Mouse (Mus musculus) gastrocnemius, adult 18-20 months (tissue): Measurements from ENCODE around the gene Gpatch2. TPM values are rescaled to one million over a fixed set of nuclear protein-coding genes. Genes with fewer than 3 reads are reported as not detected.

Experiments
- DNase-seq: peaks from one replicate; pipeline ENCODE4 v3.0.0; 2021; ENCODE audit warnings: low spot score
- total RNA-seq, 2 experiments: library from RNA; stranded (reverse); gene quantifications; 2 replicates each; pipeline ENCODE4 v1.2.3; 2021

Gene Gpatch2
- total RNA-seq, 2 experiments from 2014 or later: 9.2 to 10.8 TPM

DNA sequence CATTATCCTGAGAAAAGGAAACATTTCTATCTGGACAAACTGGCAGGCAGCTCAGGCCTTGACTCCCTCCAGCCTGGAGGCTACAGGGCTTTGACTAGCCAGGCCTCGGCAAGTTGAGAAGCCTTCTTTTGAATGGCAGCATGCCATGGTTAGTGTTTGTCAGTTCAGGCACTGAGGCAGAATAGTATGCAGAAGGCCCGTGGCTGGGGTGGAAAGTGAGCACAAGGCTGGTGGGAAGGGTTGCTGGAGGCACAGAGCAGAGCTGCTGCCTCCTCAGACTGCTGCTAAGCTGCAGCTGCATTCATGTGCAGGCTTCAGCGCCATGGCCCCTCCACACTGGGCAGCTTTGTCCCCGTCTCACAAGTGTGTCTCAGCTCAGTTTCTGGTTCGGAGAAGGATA is 85.3 kb downstream of the Gpatch2 start:
- no peak for DNase-seq

DNA sequence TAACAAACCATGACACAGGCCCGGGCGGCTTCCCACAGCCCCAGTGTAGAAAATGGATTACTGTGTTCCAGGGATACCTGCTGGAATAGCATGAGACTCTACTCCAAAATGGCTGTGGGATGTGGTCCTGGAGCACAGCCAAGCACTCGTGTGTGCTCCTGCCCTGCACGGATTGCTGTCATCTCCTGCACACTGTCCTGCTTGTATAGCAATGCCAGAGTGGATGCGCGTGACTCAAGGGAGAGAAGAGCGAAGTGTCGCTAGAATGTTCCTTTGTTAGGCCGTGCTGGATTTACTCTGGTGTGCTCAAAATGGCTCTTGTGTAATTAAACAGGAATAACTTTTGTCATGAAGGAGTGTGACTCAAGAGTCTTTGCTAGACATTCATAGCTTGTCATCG is 87.9 kb downstream of the Gpatch2 start:
- no peak for DNase-seq

DNA sequence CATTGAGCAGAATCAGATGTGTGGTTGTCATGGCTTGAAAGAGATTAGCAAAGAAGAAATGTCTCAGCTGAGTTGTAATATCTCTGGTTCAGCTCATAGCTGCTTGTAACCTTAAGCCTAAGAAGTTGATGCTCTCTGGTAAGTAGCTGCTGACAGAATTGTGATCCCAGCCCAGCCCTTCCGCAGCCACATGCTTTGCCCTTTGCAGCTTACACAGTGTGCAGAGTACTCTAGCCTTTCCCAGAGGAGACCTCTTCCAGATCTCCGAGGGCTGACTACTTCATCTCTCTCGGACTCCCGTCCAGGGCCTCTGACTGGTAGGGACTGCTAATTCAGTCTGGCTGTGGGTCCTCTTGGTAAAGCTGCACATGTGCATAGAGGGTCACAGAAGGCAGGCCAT is 92.0 kb downstream of the Gpatch2 start:
- no peak for DNase-seq

DNA sequence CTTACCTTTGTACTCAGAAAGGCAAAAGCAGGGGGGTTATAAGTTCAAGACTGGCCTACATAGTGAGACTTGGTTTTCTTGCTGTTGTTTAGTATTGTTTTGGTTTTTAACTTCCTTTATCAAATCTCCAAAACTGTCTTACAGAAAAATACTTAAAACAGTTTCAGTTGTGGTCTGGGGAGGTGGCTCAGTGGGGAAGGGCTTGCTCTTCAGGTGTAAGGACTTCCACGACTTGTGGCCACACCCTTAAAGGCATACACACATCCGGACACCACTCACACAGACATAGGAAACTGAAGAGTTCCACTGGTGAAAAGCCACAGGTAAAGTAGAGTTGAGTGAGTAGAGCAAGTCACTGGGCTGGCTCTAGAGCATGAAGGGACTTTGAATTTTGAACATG is 93.2 kb downstream of the Gpatch2 start:
- no peak for DNase-seq

DNA sequence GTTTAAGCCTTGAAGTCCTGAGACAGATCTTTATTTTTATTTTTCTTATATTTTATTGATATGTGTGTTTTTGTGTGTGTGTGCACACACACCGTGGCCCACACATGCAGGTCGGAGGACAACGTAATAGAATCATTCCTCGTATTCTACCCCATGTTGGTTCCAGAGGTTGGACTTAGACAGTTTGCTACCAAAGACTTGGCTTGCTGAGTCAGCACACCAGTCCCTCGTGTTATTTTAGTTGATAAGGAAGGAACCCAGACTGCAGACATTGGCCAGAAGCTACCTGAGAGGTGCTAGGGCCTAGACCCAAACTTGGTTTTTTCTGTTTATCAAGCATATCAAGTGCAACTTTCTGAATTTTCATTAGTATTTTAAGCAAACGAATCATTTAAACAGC is 95.8 kb downstream of the Gpatch2 start:
- DNase-seq: no peak

DNA sequence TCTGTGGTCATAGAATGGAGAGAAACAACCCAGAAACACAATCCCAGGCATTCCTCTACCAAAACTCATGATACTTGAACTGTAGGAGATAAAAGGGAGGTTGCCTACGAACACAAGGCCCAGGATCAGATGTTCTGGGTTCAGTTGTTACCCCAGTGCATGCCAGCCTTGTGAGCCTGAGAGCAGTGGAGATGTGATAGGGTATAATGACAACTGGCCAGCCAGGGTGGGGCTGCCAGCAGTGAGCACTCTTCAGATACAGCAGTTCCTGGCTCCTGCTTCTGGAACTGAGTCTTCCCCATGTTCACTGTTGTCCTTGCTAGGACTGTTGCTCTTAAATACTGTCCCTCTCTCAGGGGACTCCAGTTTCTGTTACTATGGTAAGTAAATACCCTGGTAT is 98.0 kb downstream of the Gpatch2 start:
- peak; percentile 18 for DNase-seq

DNA sequence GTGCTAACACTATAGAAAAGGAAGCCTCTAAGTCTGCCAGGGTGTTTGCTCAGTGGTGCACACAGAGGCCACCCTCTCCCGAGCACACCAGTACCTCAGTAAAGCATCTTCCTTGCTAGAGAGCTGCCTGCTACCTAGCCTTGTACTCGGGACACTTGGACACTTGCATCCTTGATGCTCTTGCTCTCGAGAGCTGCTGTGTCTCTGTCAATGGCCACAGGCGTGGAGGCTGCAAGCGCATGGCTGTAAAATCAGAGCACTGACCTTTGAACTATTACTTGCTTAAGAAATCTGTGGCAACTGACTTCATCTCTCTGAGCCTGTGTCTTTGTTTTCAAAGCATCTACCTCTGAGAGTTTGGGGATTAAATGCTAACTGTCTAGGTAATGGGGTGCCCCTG is 98.5 kb downstream of the Gpatch2 start:
- DNase-seq: no peak

DNA sequence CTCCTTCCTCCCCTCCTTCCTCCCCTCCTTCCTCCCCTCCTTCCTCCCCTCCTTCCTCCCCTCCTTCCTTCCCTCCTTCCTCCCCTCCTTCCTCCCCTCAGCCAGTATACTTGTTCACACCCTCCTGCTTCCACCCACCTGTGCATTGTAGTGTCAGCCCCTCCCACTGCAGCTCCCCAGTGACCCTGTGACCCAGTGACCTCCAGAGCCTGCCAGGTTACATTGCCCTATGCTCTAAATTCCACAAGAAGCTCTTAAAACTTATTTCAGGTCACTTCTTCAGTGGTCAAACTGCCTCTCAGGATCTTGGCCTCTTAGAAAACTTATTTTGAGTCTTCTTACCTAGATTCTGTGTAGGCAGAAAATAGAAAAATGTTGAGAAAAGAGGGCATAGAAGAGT is 99.2 kb downstream of the Gpatch2 start:
- no peak for DNase-seq

DNA sequence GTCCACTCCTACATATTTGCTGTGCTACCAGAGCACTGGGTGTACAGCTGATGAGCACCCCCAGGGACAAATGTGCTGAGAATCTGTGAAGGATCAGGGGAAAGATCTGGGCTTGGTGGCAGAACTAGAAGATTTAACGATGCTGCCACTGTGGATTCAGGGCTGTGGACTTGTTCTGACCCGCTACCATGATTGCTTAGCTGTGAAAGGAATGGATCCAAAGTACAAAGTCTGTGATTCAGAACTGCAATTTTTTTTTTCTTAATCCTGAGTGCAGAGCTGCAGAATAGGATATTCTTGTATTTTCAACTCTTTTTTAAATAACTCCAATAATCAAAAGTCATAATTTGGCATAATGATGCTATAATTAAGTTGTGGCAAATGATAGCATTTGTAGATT is 100.5 kb downstream of the Gpatch2 start:
- DNase-seq: no peak

DNA sequence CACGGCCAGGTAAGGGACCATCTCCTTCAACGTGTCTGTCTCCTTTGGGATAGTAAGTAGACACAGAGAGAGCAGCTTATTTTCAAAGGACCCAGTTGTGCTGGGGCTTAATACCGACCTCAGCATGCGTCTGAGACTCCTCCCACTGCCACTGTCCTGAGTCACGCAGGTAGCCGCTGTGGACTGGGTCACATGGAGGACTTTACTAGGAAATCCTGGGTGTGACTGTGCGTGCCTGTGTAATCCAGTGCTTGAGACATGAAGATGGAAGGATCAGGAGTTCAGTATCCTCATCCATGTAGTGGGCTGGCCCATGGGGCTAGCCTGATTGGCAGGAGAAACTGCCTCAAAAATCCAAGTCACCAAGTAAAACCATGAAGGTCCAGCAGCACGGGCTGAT is 101.2 kb downstream of the Gpatch2 start:
- no peak for DNase-seq

DNA sequence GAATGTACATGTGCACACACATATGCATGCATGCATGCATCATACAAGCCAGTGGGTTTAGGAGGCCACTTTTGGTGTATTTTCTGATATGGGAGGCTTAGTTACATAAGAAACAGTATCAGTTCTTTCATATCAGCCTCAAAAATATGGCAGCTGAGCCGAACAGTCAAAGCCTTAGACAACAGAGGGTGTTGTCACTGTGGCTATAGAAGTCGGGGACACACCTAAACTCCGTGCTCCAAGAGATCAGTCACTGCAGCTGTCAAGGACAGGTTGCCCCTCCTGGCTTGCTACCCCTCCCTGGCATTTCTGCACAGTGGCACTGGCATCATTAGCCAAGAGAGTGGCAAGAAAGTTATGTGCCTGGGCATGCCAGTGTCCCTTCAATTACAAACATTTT is 106.5 kb downstream of the Gpatch2 start:
- no peak for DNase-seq

DNA sequence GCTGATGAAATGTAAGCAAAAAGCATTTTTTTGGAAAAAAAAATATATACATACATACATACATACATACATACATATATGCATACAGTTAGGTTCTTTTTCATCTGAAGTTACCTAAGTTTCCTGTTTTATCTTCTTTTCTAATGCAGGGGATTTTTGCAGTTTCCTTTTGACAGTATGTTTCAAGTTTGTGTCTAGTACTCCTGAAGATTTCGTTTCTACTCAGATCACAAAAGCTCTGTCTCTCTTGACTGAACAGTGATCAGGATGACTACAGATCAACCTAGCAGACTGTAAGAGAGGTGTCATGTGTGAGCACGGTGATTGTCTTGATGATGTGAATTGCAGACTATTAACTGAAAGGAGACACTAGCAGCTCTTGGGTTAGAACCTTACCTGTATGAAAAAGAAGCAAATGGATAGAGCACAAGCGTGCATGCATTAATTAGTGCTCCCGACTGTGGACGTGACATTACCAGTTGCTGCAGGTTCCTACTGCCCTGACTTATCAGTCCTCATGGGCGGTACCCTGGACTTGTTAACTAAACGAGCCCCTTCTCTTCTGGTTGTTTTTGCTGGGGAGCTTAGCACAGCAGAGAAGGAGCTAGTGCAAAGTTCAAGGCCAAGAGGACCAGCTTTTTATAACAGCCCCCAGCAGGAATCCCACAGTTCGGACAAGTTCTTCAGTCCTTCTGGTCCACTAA is 107.3 kb downstream of the Gpatch2 start:
- no peak for DNase-seq

DNA sequence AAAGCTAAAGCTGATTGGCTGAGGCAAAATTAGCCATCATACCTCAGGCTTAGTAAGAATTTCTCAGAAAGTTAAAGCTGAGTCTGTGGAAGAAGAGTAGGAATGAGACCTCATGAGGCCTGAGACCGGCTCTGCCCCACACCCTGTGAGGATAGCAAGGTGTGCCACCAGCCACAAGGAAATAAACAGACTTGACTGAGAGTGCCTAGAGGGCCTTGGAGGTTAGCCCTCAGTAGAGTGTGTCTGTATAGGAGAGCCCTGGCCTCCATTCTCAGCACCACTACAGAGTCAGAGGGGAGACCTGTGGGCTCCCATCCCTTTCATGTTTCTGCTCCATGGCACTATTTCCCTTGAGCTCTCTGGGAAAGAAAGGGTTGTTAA is 107.9 kb downstream of the Gpatch2 start:
- no peak for DNase-seq

DNA sequence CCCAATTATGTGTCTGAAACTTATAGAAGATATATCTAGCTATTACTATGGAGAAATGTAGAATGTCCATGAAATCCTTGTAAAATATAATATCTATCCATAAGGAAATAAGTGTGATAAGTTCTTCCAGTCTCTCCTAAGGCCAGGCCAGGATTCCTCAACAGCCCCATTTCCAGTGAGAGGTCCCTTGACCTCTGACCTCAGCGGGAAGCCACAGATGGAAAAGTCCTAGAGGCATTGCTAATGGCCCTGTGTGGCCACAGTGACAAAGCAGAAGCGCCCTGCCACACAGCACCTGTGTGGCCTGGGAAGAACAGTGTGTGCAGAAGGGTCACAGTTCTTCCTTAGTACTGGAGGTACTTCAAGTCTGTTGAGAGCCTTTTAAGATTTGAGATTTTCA is 127.2 kb downstream of the Gpatch2 start:
- no peak for DNase-seq

DNA sequence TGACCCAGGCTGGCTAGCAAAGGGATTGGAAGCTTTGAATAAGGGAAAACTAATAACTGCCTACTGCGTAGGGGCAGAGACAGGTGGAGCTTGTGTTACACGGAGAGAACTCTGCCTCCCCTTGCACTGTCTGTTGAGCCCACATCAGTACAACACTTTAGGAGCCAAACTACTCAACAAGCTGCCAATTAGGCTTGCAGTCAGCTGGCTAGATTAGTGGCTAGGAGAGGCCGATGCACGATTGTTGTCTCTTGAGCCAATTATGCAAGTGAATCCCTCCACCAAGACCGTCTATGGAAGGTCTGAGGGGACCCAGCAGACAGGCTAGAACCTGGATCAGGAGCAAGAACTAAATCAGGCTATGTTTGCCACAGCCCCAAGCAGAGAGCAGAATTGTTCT is 129.8 kb downstream of the Gpatch2 start:
- DNase-seq: no peak

DNA sequence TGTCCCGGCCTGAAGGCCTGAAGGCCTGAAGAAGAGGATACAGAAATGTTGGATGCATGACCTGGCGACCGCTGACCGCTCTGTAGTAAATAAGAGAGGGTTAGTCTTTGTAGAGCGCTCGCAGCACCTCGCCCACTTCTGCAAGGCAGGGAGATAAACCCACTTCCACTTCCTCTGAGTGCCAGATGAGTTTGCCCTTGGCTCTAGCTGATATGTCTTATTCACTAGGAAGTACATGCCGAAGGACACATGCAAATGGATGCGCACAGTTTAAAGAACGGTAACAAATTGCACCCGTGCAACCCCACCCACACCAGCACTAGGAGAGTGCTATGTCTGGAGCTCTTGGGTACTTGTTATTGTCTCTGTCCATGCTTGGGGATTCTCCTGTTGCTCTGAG is 131.6 kb downstream of the Gpatch2 start:
- DNase-seq: no peak

DNA sequence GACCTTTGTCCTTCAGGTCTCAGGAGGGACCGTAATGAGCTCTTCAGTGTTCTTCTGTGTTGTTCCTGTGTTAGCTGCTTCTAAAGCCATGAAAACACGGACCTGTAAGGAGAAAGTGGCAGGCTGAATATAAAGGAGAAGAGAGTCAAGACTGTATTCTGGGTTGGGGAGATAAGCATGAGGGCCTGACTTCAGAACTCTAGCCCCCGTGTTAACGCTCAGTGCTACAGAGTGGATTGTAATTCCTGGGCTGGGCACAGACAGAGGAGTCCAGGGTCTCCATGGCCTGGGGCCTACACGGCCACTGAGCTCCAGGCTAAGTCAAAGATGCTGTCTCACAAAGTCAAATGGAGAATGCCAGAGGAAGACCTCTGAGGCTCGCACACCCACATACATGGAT is 132.3 kb downstream of the Gpatch2 start:
- no peak for DNase-seq

DNA sequence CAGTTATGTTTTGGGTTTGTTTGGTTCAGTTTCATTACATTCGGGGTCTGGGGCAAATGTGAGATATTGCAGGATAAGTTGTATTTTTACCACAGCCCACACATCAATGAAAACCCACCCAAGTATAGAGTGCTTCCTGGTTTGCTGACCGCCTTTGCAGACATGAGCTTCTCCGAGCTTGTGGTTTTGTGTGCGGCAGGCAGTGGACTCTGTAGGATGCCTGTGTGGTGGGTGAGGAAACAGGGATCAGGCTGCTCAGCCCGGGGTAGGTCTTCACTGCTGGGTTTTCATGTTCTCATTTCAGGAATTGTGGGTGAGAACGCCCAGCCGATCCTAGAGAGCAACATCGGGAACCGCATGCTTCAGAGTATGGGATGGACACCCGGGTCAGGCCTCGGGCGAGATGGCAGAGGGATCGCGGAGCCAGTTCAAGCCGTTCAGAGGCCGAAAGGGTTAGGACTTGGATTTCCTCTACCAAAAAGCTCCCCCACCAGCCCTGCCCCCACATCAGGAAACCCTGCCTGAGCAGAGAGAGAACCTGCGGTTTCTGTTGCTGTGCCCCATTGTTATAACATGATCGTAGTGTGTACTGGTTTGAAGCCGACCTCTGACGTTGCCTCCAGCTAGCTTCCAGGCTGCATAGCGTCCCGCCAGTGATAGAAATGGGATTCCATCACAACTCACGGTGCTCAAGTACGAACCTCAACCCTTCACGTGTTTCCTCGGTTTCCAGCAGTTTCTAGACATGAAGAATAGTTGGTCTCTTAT is 132.9 kb downstream of the Gpatch2 start:
- DNase-seq: no peak

DNA sequence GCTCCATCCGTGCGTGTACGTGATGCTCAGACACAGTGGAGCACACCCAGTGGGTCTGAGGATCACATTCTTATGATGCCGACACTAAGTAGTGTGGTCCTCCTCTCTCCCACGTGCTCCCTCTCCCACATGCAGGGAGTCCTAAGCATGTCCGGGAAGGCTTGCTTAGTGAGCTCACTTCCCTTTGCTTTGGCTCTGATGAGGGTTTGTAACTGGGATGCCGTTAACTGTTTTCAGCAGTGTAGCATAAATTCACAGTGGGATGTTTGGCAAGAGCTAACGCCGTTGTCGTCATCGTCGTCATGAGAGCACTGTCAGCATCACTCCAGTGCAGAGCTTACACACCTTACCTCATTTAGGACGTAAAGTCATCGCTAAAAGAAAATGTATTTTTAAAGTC is 133.6 kb downstream of the Gpatch2 start:
- DNase-seq: no peak

DNA sequence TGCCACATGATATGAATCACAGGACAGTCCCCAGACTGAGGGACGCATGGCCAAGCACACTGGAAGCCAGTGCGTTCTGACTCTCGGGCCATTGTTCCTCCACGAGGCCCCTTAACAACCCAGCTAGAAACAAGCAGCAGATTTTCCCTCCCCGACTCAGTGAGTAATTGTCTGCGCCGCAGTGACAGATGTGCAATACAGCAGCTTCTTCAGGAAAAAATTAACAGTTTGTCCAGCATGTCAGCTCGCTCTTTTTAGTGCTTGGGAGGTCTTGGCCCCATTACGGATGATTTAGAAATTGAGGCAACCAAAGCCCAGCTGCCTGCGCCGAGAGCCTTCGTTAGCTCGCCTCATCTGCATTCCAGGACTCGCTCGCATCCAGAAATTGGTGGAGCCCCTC is 140.9 kb downstream of the Gpatch2 start:
- no peak for DNase-seq

DNA sequence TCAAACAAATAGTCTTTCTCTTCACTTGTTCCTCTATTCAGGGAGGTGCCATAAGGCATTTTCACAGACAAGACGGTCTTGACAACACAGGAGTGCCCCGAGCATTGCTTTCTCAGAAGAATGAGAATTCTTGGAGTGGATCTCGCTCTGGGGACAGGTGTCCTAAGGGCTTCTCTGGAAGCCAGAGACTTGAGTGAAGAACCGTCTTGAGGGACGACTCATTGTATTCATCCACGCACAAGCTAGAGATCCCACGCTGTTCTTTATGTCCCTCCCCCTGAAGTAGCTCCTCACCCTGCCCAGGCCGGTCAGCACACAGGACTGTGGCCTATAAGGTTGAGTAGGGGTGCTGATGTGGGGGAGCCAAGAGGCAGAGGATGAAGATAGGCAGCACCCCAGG is 141.6 kb downstream of the Gpatch2 start:
- DNase-seq: no peak

DNA sequence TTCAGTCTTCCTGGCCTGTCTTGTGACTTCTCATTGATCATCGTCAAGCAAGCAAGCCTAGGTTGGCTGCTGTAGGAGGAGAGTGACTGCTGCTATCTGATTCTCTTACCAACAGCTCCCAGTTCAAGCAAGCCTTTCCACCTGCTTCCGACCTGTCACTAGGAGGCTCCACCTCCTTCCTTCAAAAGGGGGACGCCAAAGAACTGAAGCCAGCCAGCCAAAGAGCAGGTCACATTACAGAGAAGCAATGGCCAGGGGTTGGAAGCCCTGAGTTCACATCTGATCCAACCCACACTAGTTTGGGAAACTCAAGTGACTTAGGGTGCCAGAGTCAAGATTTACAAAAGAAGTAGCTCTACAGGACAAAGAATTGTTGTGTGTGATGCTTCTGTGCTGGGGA is 144.9 kb downstream of the Gpatch2 start:
- no peak for DNase-seq

DNA sequence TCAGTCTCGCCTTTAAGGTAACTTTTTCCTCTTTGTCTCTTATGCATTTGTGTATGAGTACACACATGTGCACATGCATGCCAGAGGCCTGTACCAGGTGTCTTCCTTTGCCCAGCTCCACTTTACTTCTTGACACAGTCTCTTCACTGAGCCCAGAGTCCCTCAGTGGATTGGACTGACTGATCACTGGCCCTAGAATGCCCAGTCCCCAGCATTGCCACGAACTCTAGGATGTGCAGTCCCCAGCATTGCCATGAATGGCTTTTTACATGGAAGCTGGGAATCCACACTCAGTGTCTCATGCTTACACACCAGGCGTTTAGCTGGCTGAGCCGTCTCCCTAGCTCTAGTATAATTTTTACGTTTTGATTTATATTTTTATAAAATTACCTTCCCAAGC is 147.2 kb downstream of the Gpatch2 start:
- DNase-seq: no peak
